Mouse (Mus musculus): ENCODE measurements around the gene Kif27.

DNA sequence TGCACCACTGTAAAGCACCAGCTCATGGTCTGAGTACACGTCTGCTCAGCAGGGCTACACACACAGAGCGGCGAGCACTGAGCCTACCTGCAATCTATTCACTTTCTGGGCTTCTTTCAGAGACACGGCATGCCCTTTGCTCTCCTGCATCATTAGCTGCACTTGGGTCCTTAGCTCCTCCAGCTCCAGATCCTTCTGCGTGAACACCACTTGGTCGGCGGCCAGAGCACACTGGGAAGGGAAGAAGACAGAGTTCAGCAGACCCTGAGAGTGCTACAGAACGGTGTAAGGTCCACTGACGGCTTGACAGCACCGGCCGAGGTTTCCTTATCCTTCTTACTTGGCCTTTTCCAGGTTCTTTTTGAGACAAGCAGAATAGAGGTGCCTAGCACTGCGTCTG is 21.5 kb downstream of the Kif27 start:
- TF ChIP-seq CTCF (IDR thresholded peaks at IDR 0.05; ENCODE audit: borderline replicate concordance, control insufficient read depth, extremely low read depth, insufficient read depth, low read length, poor library complexity) (no peak), POLR2A (IDR thresholded peaks at IDR 0.05; ENCODE audit: control insufficient read depth, extremely low read depth, insufficient read depth, low read length, poor library complexity) (no peak)

Data from thymus, adult 2 months (tissue).